Mouse (Mus musculus): ENCODE results near the gene Cdc45.

DNA sequence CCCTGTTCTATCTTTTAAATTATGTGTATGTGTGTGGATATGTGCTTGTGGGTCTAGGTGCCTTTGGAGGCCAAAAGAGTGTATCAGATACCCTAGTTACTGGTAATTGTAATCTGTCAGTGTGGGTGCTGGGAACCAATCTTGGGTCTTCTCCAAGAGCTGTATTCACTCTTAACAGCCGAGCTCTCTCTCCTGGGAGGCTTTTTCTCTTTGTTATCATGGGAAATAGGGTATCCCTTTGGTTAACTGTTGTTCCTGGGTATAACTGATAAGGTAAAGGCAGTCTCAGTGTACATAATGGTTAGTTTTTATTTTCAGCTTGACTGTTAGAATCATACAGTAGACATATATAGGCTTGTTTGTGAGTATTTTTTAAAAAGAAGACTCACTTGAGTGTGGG, 10.6 kb upstream of the Cdc45 start:
- TF ChIP-seq CTCF (IDR thresholded peaks at IDR 0.05; ENCODE audit: borderline replicate concordance, extremely low read depth, insufficient read depth, insufficient read length) (no peak), POLR2A (IDR thresholded peaks at IDR 0.05; ENCODE audit: borderline replicate concordance, extremely low read depth, insufficient read depth, insufficient read length, poor library complexity, severe bottlenecking) (no peak)
